Mouse (Mus musculus): ENCODE data around the gene Mcpt4. TPM values are rescaled to one million over a fixed set of nuclear protein-coding genes. Genes with fewer than 3 reads are reported as not detected.
"Not testable (repeated sequence)": the region's sequence is repeated elsewhere in the genome, so short reads cannot be mapped to it uniquely, and the experiment has no call there.

Gene Mcpt4
- polyA plus RNA-seq, 1 experiment from 2014 or later, result 1.9 TPM

GRCm38 (mm10) chr14:56034433-56034832 is 27.7 kb downstream of the Mcpt4 start:
- Histone ChIP-seq H3K9me3 (ENCODE audit: control insufficient read depth) (no peaks in the 10 kb centered on the region), H3K4me1 (replicated peaks; ENCODE audit: control insufficient read depth, insufficient read depth, low read length) (no peaks in the 10 kb centered on the region), H3K4me2 (replicated peaks; ENCODE audit: low read depth) (no peak overlapping the region), H3K4me3 (ENCODE audit: low read depth, low read length) (no peak overlapping the region), H3K27me3 (replicated peaks; ENCODE audit: control insufficient read depth, insufficient read depth, low read length) (no peaks in the 10 kb centered on the region), H3K9ac (ENCODE audit: low read depth, low read length) (no peak overlapping the region), H3K27ac (ENCODE audit: low read depth, low read length) (no peak overlapping the region), H3K36me3 (ENCODE audit: control insufficient read depth, insufficient read depth) (no peaks in the 10 kb centered on the region)
- 35% methylated on average over 2 of the region's 2 CpGs for WGBS
- ATAC-seq, result no peak
- TF ChIP-seq CTCF (IDR thresholded peaks at IDR 0.05; ENCODE audit: low read depth), result no peak

- not testable (repeated sequence) for H3K27ac ChIP-seq (ENCODE audit: low read depth, low read length); H3K4me2 ChIP-seq (replicated peaks; ENCODE audit: low read depth)
These were observed 31.7 kb downstream of the Mcpt4 start, which contains the start of gene Mcpt9 for GRCm38 (mm10) chr14:56030395-56030794. Gene Mcpt9, minus strand, starts transcription at chr14:56030495.

GRCm38 (mm10) chr14:56021305-56021704 is 40.8 kb downstream of the Mcpt4 start:
- not testable (repeated sequence) for ATAC-seq

More at GRCm38 (mm10) chr14:56030395-56030794, 31.7 kb downstream of the Mcpt4 start, which contains the start of gene Mcpt9:
- H3K4me3 ChIP-seq (ENCODE audit: low read depth, low read length); ATAC-seq; H3K9me3 ChIP-seq (ENCODE audit: control insufficient read depth); H3K27me3 ChIP-seq (replicated peaks; ENCODE audit: control insufficient read depth, insufficient read depth, low read length); H3K36me3 ChIP-seq (ENCODE audit: control insufficient read depth, insufficient read depth); H3K4me1 ChIP-seq (replicated peaks; ENCODE audit: control insufficient read depth, insufficient read depth, low read length); H3K9ac ChIP-seq (ENCODE audit: low read depth, low read length): not testable (repeated sequence)
- 77% methylated on average over 2 of the region's 3 CpGs for WGBS

GRCm38 (mm10) chr14:56019446-56019845 is 42.7 kb downstream of the Mcpt4 start:
- Histone ChIP-seq H3K9me3 (ENCODE audit: control insufficient read depth) (no peaks in the 10 kb centered on the region), H3K27me3 (replicated peaks; ENCODE audit: control insufficient read depth, insufficient read depth, low read length) (no peaks in the 10 kb centered on the region), H3K4me2 (replicated peaks; ENCODE audit: low read depth) (no peak overlapping the region), H3K27ac (ENCODE audit: low read depth, low read length) (no peak overlapping the region), H3K36me3 (ENCODE audit: control insufficient read depth, insufficient read depth) (no peaks in the 10 kb centered on the region), H3K4me1 (replicated peaks; ENCODE audit: control insufficient read depth, insufficient read depth, low read length) (no peaks in the 10 kb centered on the region), H3K9ac (ENCODE audit: low read depth, low read length) (no peak overlapping the region), H3K4me3 (ENCODE audit: low read depth, low read length) (no peak overlapping the region)
- TF ChIP-seq CTCF (IDR thresholded peaks at IDR 0.05; ENCODE audit: low read depth), result no peak
- ATAC-seq, result no peak
- WGBS, result 70% methylated on average over 1 of the region's 1 CpGs

More at GRCm38 (mm10) chr14:56021305-56021704, 40.8 kb downstream of the Mcpt4 start:
- H3K9ac ChIP-seq (ENCODE audit: low read depth, low read length); H3K27me3 ChIP-seq (replicated peaks; ENCODE audit: control insufficient read depth, insufficient read depth, low read length); H3K9me3 ChIP-seq (ENCODE audit: control insufficient read depth); H3K27ac ChIP-seq (ENCODE audit: low read depth, low read length); H3K4me1 ChIP-seq (replicated peaks; ENCODE audit: control insufficient read depth, insufficient read depth, low read length); H3K4me2 ChIP-seq (replicated peaks; ENCODE audit: low read depth); H3K36me3 ChIP-seq (ENCODE audit: control insufficient read depth, insufficient read depth); H3K4me3 ChIP-seq (ENCODE audit: low read depth, low read length): not testable (repeated sequence)
- 43% methylated on average over 3 of the region's 4 CpGs for WGBS

- not testable (repeated sequence) for H3K36me3 ChIP-seq (ENCODE audit: control insufficient read depth, insufficient read depth); H3K9me3 ChIP-seq (ENCODE audit: control insufficient read depth); H3K4me3 ChIP-seq (ENCODE audit: low read depth, low read length); H3K4me1 ChIP-seq (replicated peaks; ENCODE audit: control insufficient read depth, insufficient read depth, low read length); H3K27me3 ChIP-seq (replicated peaks; ENCODE audit: control insufficient read depth, insufficient read depth, low read length); ATAC-seq; H3K27ac ChIP-seq (ENCODE audit: low read depth, low read length); H3K9ac ChIP-seq (ENCODE audit: low read depth, low read length); H3K4me2 ChIP-seq (replicated peaks; ENCODE audit: low read depth)
- 61% methylated on average over 3 of the region's 3 CpGs for WGBS
These were observed 44.4 kb downstream of the Mcpt4 start, which contains the start of gene Mcpt1 for GRCm38 (mm10) chr14:56017671-56018070. Gene Mcpt1, plus strand, starts transcription at chr14:56017971.

GRCm38 (mm10) chr14:56013924-56014323 is 48.2 kb downstream of the Mcpt4 start:
- Histone ChIP-seq H3K4me3 (ENCODE audit: low read depth, low read length) (no peak overlapping the region), H3K9me3 (ENCODE audit: control insufficient read depth) (no peaks in the 10 kb centered on the region), H3K4me1 (replicated peaks; ENCODE audit: control insufficient read depth, insufficient read depth, low read length) (no peaks in the 10 kb centered on the region), H3K27ac (ENCODE audit: low read depth, low read length) (no peak overlapping the region), H3K9ac (ENCODE audit: low read depth, low read length) (no peak overlapping the region), H3K27me3 (replicated peaks; ENCODE audit: control insufficient read depth, insufficient read depth, low read length) (no peaks in the 10 kb centered on the region), H3K36me3 (ENCODE audit: control insufficient read depth, insufficient read depth) (no peaks in the 10 kb centered on the region), H3K4me2 (replicated peaks; ENCODE audit: low read depth) (no peak overlapping the region)
- ATAC-seq, result no peak
- TF ChIP-seq CTCF (IDR thresholded peaks at IDR 0.05; ENCODE audit: low read depth), result no peak
- 93% methylated on average over 2 of the region's 2 CpGs for WGBS

- 73% methylated on average over 3 of the region's 3 CpGs for WGBS
These were observed 49.0 kb downstream of the Mcpt4 start for GRCm38 (mm10) chr14:56013147-56013546.

More at GRCm38 (mm10) chr14:56013147-56013546, 49.0 kb downstream of the Mcpt4 start:
- TF ChIP-seq CTCF (IDR thresholded peaks at IDR 0.05; ENCODE audit: low read depth), result no peak
- Histone ChIP-seq H3K9me3 (ENCODE audit: control insufficient read depth) (no peaks in the 10 kb centered on the region), H3K9ac (ENCODE audit: low read depth, low read length) (no peak overlapping the region), H3K27ac (ENCODE audit: low read depth, low read length) (no peak overlapping the region), H3K4me1 (replicated peaks; ENCODE audit: control insufficient read depth, insufficient read depth, low read length) (no peaks in the 10 kb centered on the region), H3K36me3 (ENCODE audit: control insufficient read depth, insufficient read depth) (no peaks in the 10 kb centered on the region), H3K4me2 (replicated peaks; ENCODE audit: low read depth) (no peak overlapping the region), H3K27me3 (replicated peaks; ENCODE audit: control insufficient read depth, insufficient read depth, low read length) (no peaks in the 10 kb centered on the region), H3K4me3 (ENCODE audit: low read depth, low read length) (no peak overlapping the region)
- ATAC-seq, result no peak

Small RNA genes lying within 50 kb of the gene (microRNA-seq; reads per million reads assigned to microRNA genes)
- gene Mir6949, result not detected

Other genes with a start within 250 kb of the Mcpt4 start
- 5.9 and 6.1 TPM in 2 replicates for gene Nfatc4, start 239.2 kb downstream of the Mcpt4 start, polyA plus RNA-seq (2015; fragmentation: Nextera tagmentation; extraction: Ambion mirVana)
- gene Nynrin, start 208.3 kb downstream of the Mcpt4 start, polyA plus RNA-seq (2015; fragmentation: Nextera tagmentation; extraction: Ambion mirVana), result 2.2 and 2.5 TPM in 2 replicates
- 0.16 and 0.26 TPM in 2 replicates for gene Cbln3, start 177.9 kb downstream of the Mcpt4 start, polyA plus RNA-seq (2015; fragmentation: Nextera tagmentation; extraction: Ambion mirVana)
- 5.1 and 6.3 TPM in 2 replicates for gene Khnyn, start 177.4 kb downstream of the Mcpt4 start, polyA plus RNA-seq (2015; fragmentation: Nextera tagmentation; extraction: Ambion mirVana)
- gene Sdr39u1, start 162.0 kb downstream of the Mcpt4 start, polyA plus RNA-seq (2015; fragmentation: Nextera tagmentation; extraction: Ambion mirVana), result 70.9 and 71.5 TPM in 2 replicates
- gene Cma1, start 117.6 kb downstream of the Mcpt4 start, polyA plus RNA-seq (2015; fragmentation: Nextera tagmentation; extraction: Ambion mirVana), result 5.8 and 6.4 TPM in 2 replicates
- not detected in 2 replicates for gene Cma2, start 111.3 kb downstream of the Mcpt4 start, polyA plus RNA-seq (2015; fragmentation: Nextera tagmentation; extraction: Ambion mirVana)
- gene Mcpt1, start 44.3 kb downstream of the Mcpt4 start, polyA plus RNA-seq (2015; fragmentation: Nextera tagmentation; extraction: Ambion mirVana), result 0.12 and 0.34 TPM in 2 replicates
- not detected in 2 replicates for gene Mcpt9, start 31.8 kb downstream of the Mcpt4 start, polyA plus RNA-seq (2015; fragmentation: Nextera tagmentation; extraction: Ambion mirVana)
- 0.10 and 0.89 TPM in 2 replicates for gene Mcpt2, start 20.3 kb downstream of the Mcpt4 start, polyA plus RNA-seq (2015; fragmentation: Nextera tagmentation; extraction: Ambion mirVana)
- not detected in 2 replicates for gene Mcpt8, start 23.0 kb upstream of the Mcpt4 start, polyA plus RNA-seq (2015; fragmentation: Nextera tagmentation; extraction: Ambion mirVana)
- gene Ctsg, start 40.3 kb upstream of the Mcpt4 start, polyA plus RNA-seq (2015; fragmentation: Nextera tagmentation; extraction: Ambion mirVana), result not detected in 2 replicates
- gene Gzme, start 58.3 kb upstream of the Mcpt4 start, polyA plus RNA-seq (2015; fragmentation: Nextera tagmentation; extraction: Ambion mirVana), result not detected in 2 replicates
- not detected in 2 replicates for gene Gzmd, start 70.3 kb upstream of the Mcpt4 start, polyA plus RNA-seq (2015; fragmentation: Nextera tagmentation; extraction: Ambion mirVana)
- gene Gzmg, start 97.3 kb upstream of the Mcpt4 start, polyA plus RNA-seq (2015; fragmentation: Nextera tagmentation; extraction: Ambion mirVana), result not detected in 2 replicates
- gene Gzmn, start 112.3 kb upstream of the Mcpt4 start, polyA plus RNA-seq (2015; fragmentation: Nextera tagmentation; extraction: Ambion mirVana), result not detected in 2 replicates
- not detected in 2 replicates for gene Gzmf, start 149.1 kb upstream of the Mcpt4 start, polyA plus RNA-seq (2015; fragmentation: Nextera tagmentation; extraction: Ambion mirVana)
- gene Gzmc, start 172.3 kb upstream of the Mcpt4 start, polyA plus RNA-seq (2015; fragmentation: Nextera tagmentation; extraction: Ambion mirVana), result not detected in 2 replicates
- 0.21 and 0.34 TPM in 2 replicates for gene Gzmb, start 199.9 kb upstream of the Mcpt4 start, polyA plus RNA-seq (2015; fragmentation: Nextera tagmentation; extraction: Ambion mirVana)

Measured in intestine, postnatal 0 days (tissue).